Mouse (Mus musculus) urinary bladder, postnatal 36 days (tissue): ENCODE results near the gene Olfr914.

Experiments used
- DNase-seq, 2 experiments: peaks; one replicate each; pipeline ENCODE4 v3.0.0; 2022; ENCODE audit warnings: low spot score in 2 of 2, mixed read lengths in 1 of 2

Olfr914 gene

DNA sequence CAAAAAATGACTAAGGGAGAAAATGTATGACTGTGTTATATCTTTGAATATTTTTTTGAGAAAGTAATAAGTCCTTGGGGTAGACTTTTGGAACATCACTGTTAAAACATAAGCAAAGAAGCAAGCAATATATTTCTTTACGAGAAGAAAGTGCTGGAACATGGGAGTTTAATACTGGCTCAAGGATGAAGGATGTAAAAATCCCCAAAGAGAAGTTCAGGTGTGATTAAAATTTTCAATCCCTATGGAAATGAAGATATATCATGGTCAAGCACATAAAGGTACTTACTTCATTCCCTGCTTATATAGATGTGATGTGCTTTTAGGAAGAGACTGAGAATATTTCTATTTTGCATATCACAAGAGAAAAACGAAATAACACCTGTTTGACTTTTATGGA, at the start of gene Olfr914:
Gene Olfr914, plus strand, starts transcription at position 301 of the 400 bp plus-strand sequence.
- DNase-seq: no peak

- no peak for DNase-seq
Observed at GRCm38 (mm10) chr9:38579878-38580277, 25.0 kb upstream of the Olfr914 start, which contains the start of gene Olfr912. Gene Olfr912 (plus strand): TSS chr9:38580178.

DNA sequence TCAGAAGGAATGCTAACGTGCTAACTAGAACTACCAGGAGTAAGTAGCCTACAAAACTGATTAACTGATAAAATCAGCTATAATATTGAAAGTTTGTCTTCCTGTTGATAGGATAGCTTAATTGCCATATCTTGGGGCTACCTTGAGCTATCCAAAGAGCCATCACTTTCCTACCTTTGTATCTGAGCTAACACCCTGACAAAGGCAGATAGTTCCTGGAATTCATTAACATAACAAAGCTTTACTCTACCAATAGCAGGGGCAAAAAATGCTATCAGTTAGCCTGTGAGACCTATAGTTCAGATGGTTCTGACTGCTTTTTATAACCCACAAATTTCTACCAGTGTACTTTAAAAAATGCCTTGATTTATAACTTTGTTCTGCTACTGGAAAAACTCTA, 13.8 kb upstream of the Olfr914 start:
- DNase-seq: no peak

GRCm38 (mm10) chr9:38592459-38592858, 12.4 kb upstream of the Olfr914 start, which contains the start of gene Olfr913:
Gene Olfr913 (plus strand): TSS chr9:38592759.
- DNase-seq: no peak

GRCm38 (mm10) chr9:38632406-38632805, 27.5 kb downstream of the Olfr914 start:
- no peak for DNase-seq

GRCm38 (mm10) chr9:38659775-38660174, 54.9 kb downstream of the Olfr914 start, which contains the start of gene Olfr916:
Gene Olfr916 (minus strand): TSS chr9:38659875.
- no peak for DNase-seq
